Mouse (Mus musculus): ENCODE measurements around the gene Mpst.

- TF ChIP-seq CTCF (IDR thresholded peaks at IDR 0.05; ENCODE audit: extremely low read depth, insufficient read depth, insufficient read length, insufficient replicate concordance) (no peak), POLR2A (IDR thresholded peaks at IDR 0.05; ENCODE audit: low read depth, low read length) (no peak)
Observed at GRCm38 (mm10) chr15:78455168-78455567, 49.0 kb downstream of the Mpst start.

Measured in spleen, adult 2 months (tissue).